Mouse (Mus musculus): ENCODE measurements around the gene Kdm5b. TPM values are rescaled to one million over a fixed set of nuclear protein-coding genes. Genes with fewer than 3 reads are reported as not detected.

Kdm5b gene
- polyA plus RNA-seq, 1 experiment from 2014 or later, result 84.4 TPM

DNA sequence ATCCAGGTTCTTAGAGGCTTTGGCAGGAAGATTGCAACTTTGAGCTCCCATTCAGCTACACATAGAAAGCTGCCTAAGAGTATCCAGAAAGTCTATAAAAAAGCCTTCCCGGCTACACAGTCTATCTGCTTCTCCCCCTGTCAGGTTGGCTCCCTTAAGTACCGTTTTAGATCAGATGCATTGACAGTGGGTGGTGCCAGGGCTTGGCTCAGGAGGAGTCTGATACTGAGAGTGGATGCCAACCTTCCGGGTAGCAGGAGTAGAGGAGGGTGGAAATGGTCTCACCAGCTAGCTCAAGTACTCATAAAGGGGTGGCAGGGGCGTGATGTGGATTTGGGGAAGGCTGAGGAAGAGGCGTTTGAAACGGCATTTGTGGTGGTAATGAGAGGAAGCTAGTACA lies 79.5 kb downstream of the Kdm5b start:
- Histone ChIP-seq H3K27ac (ENCODE audit: low read depth, low read length) (no peak overlapping the region), H3K4me3 (ENCODE audit: low read depth, low read length) (no peak overlapping the region), H3K4me2 (ENCODE audit: low read depth, low read length, severe bottlenecking) (no peak overlapping the region), H3K4me1 (replicated peaks; ENCODE audit: control insufficient read depth, insufficient read depth, low read length) (no peaks in the 10 kb centered on the region), H3K36me3 (ENCODE audit: control insufficient read depth, insufficient read depth, low read length) (no peaks in the 10 kb centered on the region), H3K27me3 (ENCODE audit: control insufficient read depth, insufficient read depth, low read length) (peaks cover 14% of the 10 kb centered on the region; the same call in 1 of the 2 replicates), H3K9me3 (ENCODE audit: control insufficient read depth, low read length) (no peaks in the 10 kb centered on the region), H3K9ac (ENCODE audit: low read length) (no peak overlapping the region)
- DNase-seq (ENCODE audit: low spot score) (peak; percentile 44), ATAC-seq (replicated peaks; ENCODE audit: low FRiP score) (no peak)
- 81% methylated on average over 6 of the region's 6 CpGs for WGBS

- WGBS, result 34% methylated on average over 3 of the region's 3 CpGs
- peaks cover 30% of the 10 kb centered on the region for H3K27me3 ChIP-seq (ENCODE audit: control insufficient read depth, insufficient read depth, low read length)
Measured at GRCm38 (mm10) chr1:134641507-134641906, 81.5 kb downstream of the Kdm5b start.

GRCm38 (mm10) chr1:134643702-134644101 lies 83.7 kb downstream of the Kdm5b start:
- Histone ChIP-seq H3K9ac (ENCODE audit: low read length) (no peak overlapping the region), H3K27me3 (ENCODE audit: control insufficient read depth, insufficient read depth, low read length) (peaks cover 52% of the 10 kb centered on the region), H3K36me3 (ENCODE audit: control insufficient read depth, insufficient read depth, low read length) (no peaks in the 10 kb centered on the region), H3K4me1 (replicated peaks; ENCODE audit: control insufficient read depth, insufficient read depth, low read length) (peaks cover 2% of the 10 kb centered on the region; the same call in 1 of the 2 replicates), H3K27ac (ENCODE audit: low read depth, low read length) (no peak overlapping the region), H3K4me3 (ENCODE audit: low read depth, low read length) (no peak overlapping the region), H3K9me3 (ENCODE audit: control insufficient read depth, low read length) (no peaks in the 10 kb centered on the region), H3K4me2 (ENCODE audit: low read depth, low read length, severe bottlenecking) (no peak overlapping the region)
- ATAC-seq (replicated peaks; ENCODE audit: low FRiP score), result no peak
- peak; percentile 37 for DNase-seq (ENCODE audit: low spot score)
- 69% methylated on average over 6 of the region's 6 CpGs for WGBS

More at GRCm38 (mm10) chr1:134641507-134641906, 81.5 kb downstream of the Kdm5b start:
- H3K4me2 ChIP-seq (ENCODE audit: low read depth, low read length, severe bottlenecking), result no peak overlapping the region
- no peak overlapping the region for H3K4me3 ChIP-seq (ENCODE audit: low read depth, low read length)
- H3K9ac ChIP-seq (ENCODE audit: low read length), result no peak overlapping the region
- no peaks in the 10 kb centered on the region for H3K36me3 ChIP-seq (ENCODE audit: control insufficient read depth, insufficient read depth, low read length)
- H3K9me3 ChIP-seq (ENCODE audit: control insufficient read depth, low read length), result no peaks in the 10 kb centered on the region
- H3K4me1 ChIP-seq (replicated peaks; ENCODE audit: control insufficient read depth, insufficient read depth, low read length), result peaks cover 2% of the 10 kb centered on the region; the same call in 1 of the 2 replicates
- no peak for ATAC-seq (replicated peaks; ENCODE audit: low FRiP score)
- H3K27ac ChIP-seq (ENCODE audit: low read depth, low read length), result no peak overlapping the region
- DNase-seq (ENCODE audit: low spot score), result peak; percentile 53

GRCm38 (mm10) chr1:134645408-134646200 lies 85.6 kb downstream of the Kdm5b start:
- Histone ChIP-seq H3K27me3 (ENCODE audit: control insufficient read depth, insufficient read depth, low read length) (peaks cover 66% of the 10 kb centered on the region), H3K9ac (ENCODE audit: low read length) (no peak overlapping the region), H3K4me3 (ENCODE audit: low read depth, low read length) (no peak overlapping the region; the same call in 1 of the 2 replicates), H3K4me1 (replicated peaks; ENCODE audit: control insufficient read depth, insufficient read depth, low read length) (peaks cover 2% of the 10 kb centered on the region; the same call in 1 of the 2 replicates), H3K4me2 (ENCODE audit: low read depth, low read length, severe bottlenecking) (peak overlapping the region; percentile 72), H3K36me3 (ENCODE audit: control insufficient read depth, insufficient read depth, low read length) (no peaks in the 10 kb centered on the region), H3K9me3 (ENCODE audit: control insufficient read depth, low read length) (no peaks in the 10 kb centered on the region), H3K27ac (ENCODE audit: low read depth, low read length) (no peak overlapping the region)
- 14% methylated on average over 16 of the region's 16 CpGs for WGBS
- ATAC-seq (replicated peaks; ENCODE audit: low FRiP score), result no peak
- DNase-seq (ENCODE audit: low spot score), result peak; percentile 49

- Histone ChIP-seq H3K4me3 (ENCODE audit: low read depth, low read length) (peak within 1 kb of the TSS; percentile 38), H3K4me1 (replicated peaks; ENCODE audit: control insufficient read depth, insufficient read depth, low read length) (peaks cover 3% of the 10 kb centered on the region; the same call in 1 of the 2 replicates), H3K27ac (ENCODE audit: low read depth, low read length) (no peak within 1 kb of the TSS), H3K4me2 (ENCODE audit: low read depth, low read length, severe bottlenecking) (peak within 1 kb of the TSS; percentile 72), H3K36me3 (ENCODE audit: control insufficient read depth, insufficient read depth, low read length) (no peaks in the 10 kb centered on the region), H3K9ac (ENCODE audit: low read length) (no peak within 1 kb of the TSS; the same call in 1 of the 2 replicates), H3K27me3 (ENCODE audit: control insufficient read depth, insufficient read depth, low read length) (peaks cover 67% of the 10 kb centered on the region), H3K9me3 (ENCODE audit: control insufficient read depth, low read length) (no peaks in the 10 kb centered on the region)
- DNase-seq (ENCODE audit: low spot score), result peak; percentile 79
- peak; percentile 46; the same call in 1 of the 2 replicates for ATAC-seq (replicated peaks; ENCODE audit: low FRiP score)
- under 1% methylated on average over 59 of the region's 63 CpGs for WGBS
Measured at GRCm38 (mm10) chr1:134646261-134646962, 86.4 kb downstream of the Kdm5b start, which contains the start of gene Syt2. Gene Syt2 (plus strand): TSS chr1:134646677.

DNA sequence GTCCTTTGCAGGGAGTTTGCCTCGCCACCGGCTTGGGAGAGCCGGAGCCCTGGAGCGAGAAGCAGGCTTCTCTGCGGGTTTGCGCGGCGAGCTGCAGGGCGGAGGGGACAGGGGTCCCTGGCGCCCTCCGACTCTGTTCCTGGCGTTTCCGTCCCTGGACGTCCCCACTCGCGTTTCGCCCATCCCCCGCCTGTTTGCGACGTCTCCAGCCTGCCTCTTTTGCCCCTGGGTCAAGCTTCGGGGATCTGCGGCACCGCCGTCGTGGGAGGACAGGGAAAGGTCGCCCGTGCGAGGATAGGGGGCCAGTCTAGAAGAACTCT lies 87.0 kb downstream of the Kdm5b start:
- no peak overlapping the region for H3K27ac ChIP-seq (ENCODE audit: low read depth, low read length)
- H3K4me1 ChIP-seq (replicated peaks; ENCODE audit: control insufficient read depth, insufficient read depth, low read length), result peaks cover 8% of the 10 kb centered on the region; the same call in 1 of the 2 replicates
- peak overlapping the region; percentile 72 for H3K4me2 ChIP-seq (ENCODE audit: low read depth, low read length, severe bottlenecking)
- no peaks in the 10 kb centered on the region for H3K36me3 ChIP-seq (ENCODE audit: control insufficient read depth, insufficient read depth, low read length)
- 4% methylated on average over 28 of the region's 28 CpGs for WGBS
- DNase-seq (ENCODE audit: low spot score) (no peak), ATAC-seq (replicated peaks; ENCODE audit: low FRiP score) (no peak)
- H3K4me3 ChIP-seq (ENCODE audit: low read depth, low read length), result peak overlapping the region; percentile 38
- H3K9me3 ChIP-seq (ENCODE audit: control insufficient read depth, low read length), result no peaks in the 10 kb centered on the region
- peaks cover 71% of the 10 kb centered on the region for H3K27me3 ChIP-seq (ENCODE audit: control insufficient read depth, insufficient read depth, low read length)
- no peak overlapping the region for H3K9ac ChIP-seq (ENCODE audit: low read length)

DNA sequence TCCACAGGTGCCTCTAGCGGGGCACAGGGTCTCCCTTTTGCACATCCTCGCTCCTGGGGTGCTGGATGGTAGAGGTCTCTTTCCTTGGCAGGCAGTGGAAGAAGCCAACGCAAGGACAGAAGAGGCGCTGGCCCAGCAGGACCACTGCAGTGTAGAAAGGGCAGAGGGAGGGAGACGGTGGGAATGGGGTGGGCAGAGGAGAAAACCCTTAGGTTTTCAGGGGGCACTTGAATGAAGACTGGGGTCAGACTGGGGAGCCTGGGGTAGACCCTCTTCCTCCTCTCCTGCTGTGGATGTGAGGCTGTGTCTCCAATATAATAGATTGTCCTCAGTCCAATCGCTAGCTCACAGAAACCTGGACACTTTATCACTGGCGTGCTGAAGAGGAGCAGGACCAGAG lies 87.6 kb downstream of the Kdm5b start:
- Histone ChIP-seq H3K4me1 (replicated peaks; ENCODE audit: control insufficient read depth, insufficient read depth, low read length) (peaks cover 8% of the 10 kb centered on the region; the same call in 1 of the 2 replicates), H3K27ac (ENCODE audit: low read depth, low read length) (no peak overlapping the region), H3K4me3 (ENCODE audit: low read depth, low read length) (no peak overlapping the region), H3K4me2 (ENCODE audit: low read depth, low read length, severe bottlenecking) (no peak overlapping the region), H3K9me3 (ENCODE audit: control insufficient read depth, low read length) (no peaks in the 10 kb centered on the region), H3K27me3 (ENCODE audit: control insufficient read depth, insufficient read depth, low read length) (peaks cover 72% of the 10 kb centered on the region), H3K36me3 (ENCODE audit: control insufficient read depth, insufficient read depth, low read length) (no peaks in the 10 kb centered on the region), H3K9ac (ENCODE audit: low read length) (no peak overlapping the region)
- DNase-seq (ENCODE audit: low spot score), result no peak
- WGBS, result 17% methylated on average over 7 of the region's 7 CpGs
- ATAC-seq (replicated peaks; ENCODE audit: low FRiP score), result no peak

GRCm38 (mm10) chr1:134650816-134651215 lies 90.8 kb downstream of the Kdm5b start:
- Histone ChIP-seq H3K4me3 (ENCODE audit: low read depth, low read length) (no peak overlapping the region), H3K4me2 (ENCODE audit: low read depth, low read length, severe bottlenecking) (no peak overlapping the region), H3K4me1 (replicated peaks; ENCODE audit: control insufficient read depth, insufficient read depth, low read length) (peaks cover 11% of the 10 kb centered on the region; the same call in 1 of the 2 replicates), H3K27me3 (ENCODE audit: control insufficient read depth, insufficient read depth, low read length) (peaks cover 56% of the 10 kb centered on the region), H3K36me3 (ENCODE audit: control insufficient read depth, insufficient read depth, low read length) (no peaks in the 10 kb centered on the region), H3K27ac (ENCODE audit: low read depth, low read length) (no peak overlapping the region), H3K9ac (ENCODE audit: low read length) (no peak overlapping the region), H3K9me3 (ENCODE audit: control insufficient read depth, low read length) (no peaks in the 10 kb centered on the region)
- WGBS, result 79% methylated on average over 5 of the region's 5 CpGs
- ATAC-seq (replicated peaks; ENCODE audit: low FRiP score) (no peak), DNase-seq (ENCODE audit: low spot score) (no peak)

All from forebrain, embryonic 11.5 days (tissue).